Mouse (Mus musculus) cerebellum, adult 11-12 months (tissue): ENCODE results near the gene Sumo1.
"Not testable (repeated sequence)": the region's sequence is repeated elsewhere in the genome, so short reads cannot be mapped to it uniquely, and the experiment has no call there.

ENCODE experiments used
- DNase-seq: peaks from one replicate; pipeline ENCODE4 v3.0.0; 2022

Sumo1 gene

DNA sequence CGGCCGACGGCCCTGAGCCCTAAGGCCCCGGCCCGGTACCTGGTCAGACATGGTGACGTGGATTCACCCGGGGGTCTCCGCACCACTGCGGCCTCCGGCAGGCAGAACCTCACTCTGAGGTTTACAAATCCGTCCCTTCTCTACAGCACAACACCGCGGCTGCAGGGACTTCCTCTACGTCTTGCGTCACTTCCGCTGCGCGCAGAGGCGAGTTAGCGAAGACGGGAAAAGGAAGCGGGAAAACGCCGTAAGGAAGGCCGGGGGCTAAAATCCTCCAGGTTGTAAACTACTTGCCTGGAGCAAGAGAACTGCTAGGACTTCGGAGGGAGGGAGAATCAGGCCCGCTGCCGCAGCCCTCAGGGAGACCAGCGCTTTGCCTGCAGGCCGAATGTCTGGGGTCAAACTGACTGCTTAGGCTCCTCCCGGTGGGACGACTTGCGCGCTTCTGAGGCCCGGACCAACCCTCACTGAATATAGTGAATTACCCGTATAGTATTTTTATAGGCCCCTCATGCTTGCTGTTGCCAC is at the start of gene Sumo1:
Sumo1 (minus strand) TSS at position 194 of the 528 bp plus-strand sequence.
- DNase-seq: peak; percentile 85

DNA sequence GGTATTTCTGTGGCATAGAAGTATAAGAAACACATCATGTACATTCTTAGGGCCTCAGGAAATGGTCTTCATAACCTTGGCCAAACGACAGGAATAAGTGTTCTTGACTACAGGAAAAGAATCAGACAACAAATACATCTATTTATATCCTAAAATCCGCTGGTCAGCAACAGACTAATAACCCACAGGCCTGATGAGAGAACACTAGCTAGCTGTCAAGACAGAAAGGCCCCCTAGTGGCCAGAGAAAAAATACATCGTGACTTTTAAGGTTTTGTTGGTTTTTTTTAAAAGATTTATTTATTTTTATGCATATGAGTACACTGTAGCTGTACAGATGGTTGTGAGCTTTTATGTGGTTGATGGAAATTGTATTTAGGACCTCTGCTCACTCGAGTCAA is 49.3 kb upstream of the Sumo1 start:
- no peak for DNase-seq

DNA sequence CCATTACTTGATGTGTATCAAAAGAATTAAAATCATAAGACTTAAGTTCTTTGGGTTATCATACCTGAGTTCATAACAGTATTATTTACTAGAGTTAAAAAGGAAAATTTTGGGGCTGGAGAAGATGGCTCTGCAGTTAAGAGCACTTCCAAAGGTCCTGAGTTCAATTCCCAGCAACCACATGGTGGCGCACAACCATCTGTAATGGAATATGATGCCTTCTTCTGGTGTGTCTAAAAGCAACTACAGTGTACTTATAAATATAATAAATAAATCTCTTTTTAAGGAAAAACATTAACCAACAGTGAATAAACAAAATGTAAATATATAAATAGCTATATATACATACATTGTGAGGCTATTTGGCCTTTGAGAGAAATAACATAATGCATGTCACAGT is 31.1 kb upstream of the Sumo1 start:
- DNase-seq: no peak

- no peak for DNase-seq
Observed at GRCm38 (mm10) chr1:59698207-59698606, 27.6 kb upstream of the Sumo1 start.

DNA sequence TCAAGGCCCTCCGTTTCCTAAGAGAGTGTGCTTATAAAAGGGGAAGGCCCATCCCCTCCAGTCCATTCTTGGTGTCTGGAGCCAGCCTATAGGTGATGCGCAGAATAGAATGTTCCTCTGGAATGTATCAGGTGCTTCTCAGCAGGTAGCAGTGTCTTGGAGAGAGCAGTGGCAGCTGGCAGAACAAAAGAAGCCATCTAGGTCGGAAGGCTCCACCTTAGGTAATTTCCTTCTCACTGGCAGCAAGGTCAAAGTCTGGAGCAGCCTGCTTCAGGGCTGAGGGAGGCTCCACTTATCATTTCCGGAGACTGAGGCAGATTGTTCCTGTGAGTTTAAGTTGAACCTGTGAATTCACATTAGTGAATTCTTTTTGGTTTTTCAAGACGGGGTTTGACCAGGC is 27.1 kb upstream of the Sumo1 start:
- DNase-seq: no peak

GRCm38 (mm10) chr1:59690467-59690866 is 19.8 kb upstream of the Sumo1 start:
- DNase-seq: no peak

DNA sequence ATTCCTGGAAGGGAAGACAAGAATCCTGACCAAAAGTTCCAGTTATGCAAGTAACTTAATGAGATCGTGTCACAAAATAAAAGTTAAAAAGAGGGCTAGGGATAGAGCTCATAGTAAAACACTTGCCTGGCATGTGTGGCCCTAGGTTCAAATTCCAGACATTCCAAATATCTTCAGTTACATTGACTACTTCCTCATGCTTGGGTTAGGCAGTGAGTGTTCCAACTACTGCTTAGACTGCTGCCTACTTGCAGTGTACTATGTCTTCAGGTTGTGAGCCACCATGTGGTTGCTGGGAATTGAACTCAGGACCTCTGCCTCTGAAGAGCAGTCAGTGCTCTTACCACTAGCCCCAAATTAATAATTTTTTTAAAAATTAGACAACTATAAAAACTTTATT is 16.9 kb upstream of the Sumo1 start:
- DNase-seq: no peak

DNA sequence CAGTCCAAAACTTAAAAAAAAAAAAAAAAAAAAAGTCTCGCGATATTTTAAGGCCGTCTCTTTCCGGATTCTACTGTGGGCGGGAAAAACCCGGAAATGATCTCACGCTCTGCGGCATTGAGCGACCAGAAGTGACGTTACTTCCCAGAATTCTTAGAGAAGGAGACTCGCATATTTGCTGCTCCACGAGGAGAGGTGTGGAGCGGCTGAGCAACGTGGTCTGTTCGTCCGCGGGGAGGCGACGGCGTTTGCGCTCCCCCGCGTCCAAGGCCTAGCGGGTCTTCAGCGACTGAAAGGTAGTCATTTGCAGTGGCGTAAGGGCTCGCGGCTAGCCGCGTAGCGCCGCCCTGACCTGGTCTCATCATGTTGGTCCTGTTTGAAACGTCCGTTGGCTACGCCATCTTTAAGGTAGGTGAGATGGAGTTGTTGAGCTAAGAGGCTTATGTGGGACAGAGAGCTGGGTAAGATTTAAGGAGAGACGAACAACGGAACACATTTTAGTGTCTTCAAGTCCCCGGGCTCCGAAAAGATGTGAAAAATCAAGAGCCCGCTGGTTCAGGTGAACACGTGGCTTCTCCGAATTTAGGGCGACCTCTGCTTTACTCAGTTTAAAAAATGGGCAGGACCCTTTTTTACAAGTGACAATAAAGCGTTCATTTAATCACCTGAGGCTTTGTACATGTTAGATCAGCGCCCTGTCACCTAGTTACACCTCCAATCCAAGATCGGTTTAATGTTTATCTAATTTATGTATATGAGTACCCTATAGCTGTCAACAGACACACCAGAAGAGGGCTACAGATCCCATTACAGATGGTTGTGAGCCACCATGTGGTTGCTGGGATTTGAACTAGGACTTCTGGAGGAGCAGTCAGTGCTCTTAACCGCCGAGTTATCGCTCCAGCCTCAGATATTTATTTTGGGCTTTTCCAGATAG is 14.5 kb upstream of the Sumo1 start, which contains the start of gene Nop58:
Nop58 (plus strand) TSS at position 153 of the 937 bp plus-strand sequence.
- peak; percentile 91 for DNase-seq

- DNase-seq: peak; percentile 40
Observed at GRCm38 (mm10) chr1:59683926-59684818, 13.5 kb upstream of the Sumo1 start.

DNA sequence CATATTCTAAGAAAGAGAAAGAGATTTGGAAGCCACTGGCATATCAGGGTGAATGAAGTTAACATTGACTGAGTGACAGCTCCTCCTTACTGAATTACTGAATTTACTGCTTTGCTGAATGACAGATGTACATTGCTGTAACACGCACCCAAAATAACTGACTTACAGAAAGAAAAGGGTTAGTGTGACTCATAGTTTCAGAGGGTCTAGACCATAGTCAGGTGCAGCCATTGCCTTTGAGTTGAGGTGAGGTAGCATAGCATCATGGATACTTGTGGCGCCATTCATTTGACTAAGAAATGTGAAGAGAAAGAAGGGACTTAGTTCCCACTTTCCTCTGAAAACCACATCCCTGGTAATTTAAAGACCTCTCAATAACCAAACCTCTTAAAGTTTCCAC is 3.0 kb upstream of the Sumo1 start:
- DNase-seq: no peak

DNA sequence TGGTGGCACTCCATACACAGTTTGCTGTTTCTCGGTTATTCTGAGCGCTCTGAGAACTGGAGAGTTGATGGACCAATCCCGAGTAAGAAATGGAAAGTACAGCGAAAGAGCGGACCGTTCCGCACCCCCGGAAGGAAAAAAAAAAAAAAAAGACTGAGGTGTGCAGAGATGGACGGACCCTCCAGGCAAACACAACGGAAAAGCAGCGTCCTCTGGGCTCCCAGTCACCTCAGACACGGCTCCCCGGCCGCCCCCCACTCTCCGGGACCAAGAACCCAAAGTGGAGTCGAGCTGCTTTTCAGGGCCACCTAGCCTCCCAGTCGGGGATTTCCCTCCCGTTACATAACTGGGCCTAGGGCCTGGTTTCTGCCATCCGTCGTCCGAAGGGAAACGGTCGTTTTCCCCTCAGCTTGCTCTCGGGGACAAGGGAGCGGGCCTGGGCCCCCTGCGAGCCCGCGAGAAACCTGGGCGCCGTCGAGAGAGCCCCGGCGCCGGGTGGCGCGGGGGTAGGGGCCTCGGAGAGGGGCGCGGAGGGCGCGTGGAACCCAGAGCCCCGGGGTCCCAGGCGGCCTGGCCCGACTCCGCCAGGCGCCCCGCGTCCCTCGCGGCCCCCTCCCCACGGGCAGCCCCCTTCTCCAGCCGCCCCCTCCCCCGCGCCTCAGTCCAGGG is 538 bp downstream of the Sumo1 start:
- peak; percentile 47 for DNase-seq

DNA sequence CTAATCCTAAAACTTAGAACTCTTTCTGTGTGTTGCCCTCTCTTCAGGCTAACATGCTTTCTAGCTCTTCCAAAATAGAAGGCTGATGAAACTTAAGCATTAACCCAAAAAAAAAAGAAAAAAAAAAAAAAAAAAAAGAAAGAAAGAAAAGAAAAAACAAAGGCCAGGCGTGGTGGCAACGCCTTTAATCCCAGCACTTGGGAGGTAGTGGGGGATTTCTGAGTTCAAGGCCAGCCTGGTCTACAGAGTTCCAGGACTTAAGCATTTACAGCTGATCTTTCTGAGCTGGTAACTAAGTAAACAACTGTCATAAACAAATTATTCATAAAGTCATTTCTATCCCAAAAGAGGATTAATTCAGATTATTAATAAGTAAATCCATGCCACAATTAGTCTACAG is 1.8 kb downstream of the Sumo1 start:
- no peak for DNase-seq

DNA sequence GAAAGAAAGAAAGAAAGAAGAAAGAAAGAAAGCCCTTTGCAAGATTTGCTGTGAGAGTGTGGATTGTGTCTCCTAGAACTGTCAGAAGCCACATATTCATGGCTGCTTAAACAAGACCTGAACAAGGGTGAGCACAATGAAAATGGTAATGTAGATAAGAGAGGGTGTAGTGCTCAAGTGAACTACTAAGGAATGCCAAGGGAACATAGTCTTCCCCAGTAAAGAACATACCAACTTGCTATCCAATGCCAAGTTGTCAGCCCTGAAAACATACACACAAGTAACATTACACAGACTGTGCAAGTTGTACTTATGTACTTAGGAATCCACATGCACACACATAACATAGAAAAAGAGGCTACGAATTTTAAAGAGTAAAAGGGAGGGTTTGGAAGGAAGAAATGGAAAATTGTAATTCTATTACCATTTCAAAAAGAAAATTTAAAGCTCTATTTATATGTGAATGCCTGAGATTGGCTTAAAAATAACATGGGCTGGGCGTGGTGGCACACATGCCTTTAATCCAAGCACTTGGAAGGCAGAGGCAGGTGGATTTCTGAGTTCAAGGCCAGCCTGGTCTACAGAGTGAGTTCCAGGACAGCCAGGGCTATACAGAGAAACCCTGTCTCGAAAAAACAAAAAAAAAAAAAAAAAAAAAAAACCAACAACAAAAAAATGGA is 7.0 kb downstream of the Sumo1 start:
- DNase-seq: no peak

DNA sequence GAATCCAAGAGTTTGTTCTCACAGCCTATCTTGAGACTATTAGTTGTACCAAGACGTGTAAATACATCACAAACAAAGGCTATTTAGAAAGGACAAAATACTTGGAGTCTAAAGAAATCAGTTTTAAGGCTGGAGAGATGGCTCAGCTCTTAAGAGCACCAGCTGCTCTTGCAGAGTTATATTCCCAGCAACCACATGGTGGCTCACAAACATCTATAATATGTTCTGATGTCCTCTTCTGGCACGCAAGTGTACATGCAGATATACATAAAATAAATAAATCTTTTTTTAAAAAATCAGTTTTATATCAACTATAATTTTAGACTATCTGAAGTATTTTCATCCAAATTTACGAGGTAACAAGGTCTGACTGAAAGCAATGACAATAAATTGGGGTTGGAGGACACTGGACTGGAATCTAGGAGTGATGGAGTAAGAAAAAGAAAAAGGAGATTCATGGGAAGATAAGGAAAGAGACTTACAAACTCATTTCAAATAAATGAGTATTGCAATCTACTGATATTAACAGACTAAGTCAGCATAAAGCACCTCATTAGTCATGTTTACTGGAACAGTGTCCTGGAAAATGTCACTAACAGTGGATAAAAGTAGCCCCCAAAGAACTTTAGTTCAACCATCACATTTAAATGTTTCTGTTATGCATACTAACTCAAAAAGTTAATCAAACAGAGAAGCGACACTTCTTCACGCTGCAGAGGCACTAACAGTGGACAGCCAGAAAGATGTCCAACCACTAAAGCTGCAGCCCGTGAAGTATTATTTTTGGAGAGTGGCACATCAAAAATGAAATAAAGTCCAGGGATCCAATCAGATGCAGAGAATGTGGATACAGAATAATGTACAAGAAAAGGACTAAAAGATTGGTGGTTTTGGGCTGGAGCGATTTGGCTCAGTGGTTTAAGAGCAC is 14.1 kb downstream of the Sumo1 start:
- no peak for DNase-seq

DNA sequence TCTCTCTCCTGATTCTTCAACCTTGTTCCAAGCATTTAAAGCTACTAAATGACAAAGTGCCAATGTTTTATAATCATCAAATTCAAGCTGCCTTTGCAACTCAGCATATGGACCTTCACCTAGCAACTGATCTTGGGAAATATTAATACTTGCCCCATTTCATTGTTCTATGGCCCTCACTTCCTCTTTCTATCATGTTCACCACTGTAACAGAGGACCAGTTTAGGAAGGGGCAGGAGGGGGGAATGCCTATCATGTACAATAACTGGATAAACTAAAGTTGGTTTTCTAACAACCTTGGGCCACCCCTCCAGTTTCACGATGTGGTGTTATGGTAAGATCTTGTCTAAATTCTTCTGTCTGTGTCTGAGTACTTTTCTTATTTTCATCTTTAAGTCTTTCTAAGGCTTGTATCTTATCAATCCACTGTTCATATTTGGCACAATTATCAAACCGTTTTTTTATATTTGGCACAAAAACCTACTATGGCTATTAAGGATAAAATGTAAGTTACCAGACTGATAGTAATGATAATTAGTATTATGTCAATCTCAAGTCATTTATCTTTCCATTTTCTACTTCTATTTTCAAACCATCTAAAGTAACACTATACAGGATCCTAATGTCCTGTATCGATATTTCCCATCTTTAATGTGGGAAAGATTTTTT is 17.3 kb downstream of the Sumo1 start:
- DNase-seq: no peak

GRCm38 (mm10) chr1:59651201-59651819 is 19.3 kb downstream of the Sumo1 start:
- DNase-seq: no peak

DNA sequence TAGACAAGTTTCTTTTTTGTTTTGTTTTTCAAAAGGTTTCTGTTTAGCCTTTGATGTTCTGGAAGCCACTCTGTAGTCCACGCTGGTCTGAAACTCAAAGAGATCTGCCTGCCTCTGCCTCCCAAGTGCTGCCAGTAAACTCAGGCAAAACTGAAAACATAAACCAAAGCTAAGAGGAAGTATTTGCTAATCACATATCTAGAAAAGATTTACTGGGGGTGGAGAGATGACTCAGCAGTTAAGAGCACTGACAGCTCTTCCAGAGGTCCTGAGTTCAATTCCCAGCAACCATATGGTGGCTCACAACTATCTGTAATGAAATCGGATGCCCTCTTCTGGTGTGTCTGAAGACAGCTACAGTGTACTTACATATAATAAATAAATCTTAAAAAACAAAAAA is 24.1 kb downstream of the Sumo1 start:
- not testable (repeated sequence) for DNase-seq

DNA sequence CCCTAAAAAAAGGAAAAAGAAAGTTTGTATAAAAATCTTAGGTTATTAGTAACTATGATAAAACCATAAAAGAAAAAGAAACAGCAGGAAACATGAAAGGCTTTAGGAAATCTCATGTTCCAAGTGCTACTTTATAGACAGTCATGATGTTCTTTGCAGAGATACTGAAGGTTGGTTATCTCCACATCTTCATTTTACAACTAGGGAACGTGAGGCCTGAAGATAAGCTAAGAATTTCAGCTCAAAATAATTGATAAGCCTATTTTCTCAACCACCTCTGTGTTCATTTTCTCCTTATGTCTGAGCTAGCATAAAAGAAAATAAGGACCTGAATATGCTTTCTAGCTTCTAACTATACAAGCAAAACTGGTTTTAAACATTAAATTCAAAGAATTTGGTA is 28.1 kb downstream of the Sumo1 start:
- DNase-seq: no peak

DNA sequence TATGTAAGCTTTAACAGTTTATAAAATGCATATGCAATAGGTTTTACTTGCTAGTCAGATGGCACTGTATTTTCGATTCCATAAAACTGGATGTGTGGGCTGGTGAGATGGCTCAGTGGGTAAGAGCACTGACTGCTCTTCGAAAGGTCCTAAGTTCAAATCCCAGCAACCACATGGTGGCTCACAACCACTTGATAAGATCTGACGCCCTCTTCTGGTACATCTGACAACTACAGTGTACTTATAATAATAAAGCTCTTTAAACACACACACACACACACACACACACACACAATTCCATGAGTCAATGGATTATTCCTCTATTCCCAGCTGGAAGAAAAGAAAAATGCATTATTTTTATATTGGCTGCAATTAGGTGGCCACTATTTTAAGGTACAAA is 32.3 kb downstream of the Sumo1 start:
- DNase-seq: no peak

- no peak for DNase-seq
Observed at GRCm38 (mm10) chr1:59636349-59636748, 34.3 kb downstream of the Sumo1 start.
